Mouse (Mus musculus): Measurements from ENCODE around the gene Olfr1256. TPM values are rescaled to one million over a fixed set of nuclear protein-coding genes. Genes with fewer than 3 reads are reported as not detected.

Olfr1256 gene
- polyA plus RNA-seq, 1 experiment from 2014 or later, result 0.08 TPM

Other genes with a start within 250 kb of the Olfr1256 start
- not detected in 2 replicates for gene Olfr1246, start 248.4 kb downstream of the Olfr1256 start, polyA plus RNA-seq (2014; fragmentation: Nextera tagmentation; extraction: Ambion mirVana)
- not detected in 2 replicates for gene Olfr1247, start 227.4 kb downstream of the Olfr1256 start, polyA plus RNA-seq (2014; fragmentation: Nextera tagmentation; extraction: Ambion mirVana)
- not detected in 2 replicates for gene Olfr1248, start 223.3 kb downstream of the Olfr1256 start, polyA plus RNA-seq (2014; fragmentation: Nextera tagmentation; extraction: Ambion mirVana)
- not detected in 2 replicates for gene Olfr1249, start 206.6 kb downstream of the Olfr1256 start, polyA plus RNA-seq (2014; fragmentation: Nextera tagmentation; extraction: Ambion mirVana)
- not detected in 2 replicates for gene Olfr1250, start 180.1 kb downstream of the Olfr1256 start, polyA plus RNA-seq (2014; fragmentation: Nextera tagmentation; extraction: Ambion mirVana)
- not detected in 2 replicates for gene Olfr1251, start 169.6 kb downstream of the Olfr1256 start, polyA plus RNA-seq (2014; fragmentation: Nextera tagmentation; extraction: Ambion mirVana)
- not detected in 2 replicates for gene Olfr1252, start 116.5 kb downstream of the Olfr1256 start, polyA plus RNA-seq (2014; fragmentation: Nextera tagmentation; extraction: Ambion mirVana)
- not detected in 2 replicates for gene Olfr1253, start 84.5 kb downstream of the Olfr1256 start, polyA plus RNA-seq (2014; fragmentation: Nextera tagmentation; extraction: Ambion mirVana)
- not detected in 2 replicates for gene Olfr1254, start 47.9 kb downstream of the Olfr1256 start, polyA plus RNA-seq (2014; fragmentation: Nextera tagmentation; extraction: Ambion mirVana)
- gene Olfr1255, start 29.5 kb downstream of the Olfr1256 start, polyA plus RNA-seq (2014; fragmentation: Nextera tagmentation; extraction: Ambion mirVana), result not detected in 2 replicates
- gene Olfr48, start 6.7 kb upstream of the Olfr1256 start, polyA plus RNA-seq (2014; fragmentation: Nextera tagmentation; extraction: Ambion mirVana), result not detected in 2 replicates
- gene Olfr1257, start 36.9 kb upstream of the Olfr1256 start, polyA plus RNA-seq (2014; fragmentation: Nextera tagmentation; extraction: Ambion mirVana), result not detected in 2 replicates
- not detected in 2 replicates for gene Olfr1258, start 85.8 kb upstream of the Olfr1256 start, polyA plus RNA-seq (2014; fragmentation: Nextera tagmentation; extraction: Ambion mirVana)
- not detected in 2 replicates for gene Olfr1259, start 107.1 kb upstream of the Olfr1256 start, polyA plus RNA-seq (2014; fragmentation: Nextera tagmentation; extraction: Ambion mirVana)
- not detected in 2 replicates for gene Olfr1260, start 132.8 kb upstream of the Olfr1256 start, polyA plus RNA-seq (2014; fragmentation: Nextera tagmentation; extraction: Ambion mirVana)
- not detected in 2 replicates for gene Olfr1261, start 149.7 kb upstream of the Olfr1256 start, polyA plus RNA-seq (2014; fragmentation: Nextera tagmentation; extraction: Ambion mirVana)
- not detected in 2 replicates for gene Olfr1262, start 158.6 kb upstream of the Olfr1256 start, polyA plus RNA-seq (2014; fragmentation: Nextera tagmentation; extraction: Ambion mirVana)
- gene Olfr1263, start 170.6 kb upstream of the Olfr1256 start, polyA plus RNA-seq (2014; fragmentation: Nextera tagmentation; extraction: Ambion mirVana), result not detected in 2 replicates
- not detected in 2 replicates for gene Olfr1264, start 184.0 kb upstream of the Olfr1256 start, polyA plus RNA-seq (2014; fragmentation: Nextera tagmentation; extraction: Ambion mirVana)
- gene Olfr1265, start 193.8 kb upstream of the Olfr1256 start, polyA plus RNA-seq (2014; fragmentation: Nextera tagmentation; extraction: Ambion mirVana), result not detected in 2 replicates
- not detected in 2 replicates for gene Olfr140, start 222.0 kb upstream of the Olfr1256 start, polyA plus RNA-seq (2014; fragmentation: Nextera tagmentation; extraction: Ambion mirVana)